Mouse (Mus musculus) forebrain, embryonic 14.5 days (tissue): ENCODE results near the gene Myrf. TPM values are rescaled to one million over a fixed set of nuclear protein-coding genes. Genes with fewer than 3 reads are reported as not detected.

ENCODE experiments used
- ATAC-seq: fragments of 200-750 bp; cut with Nextera tagmentation; 2 replicates; pipeline ENCODE4 v1.8.0; 2017; ENCODE audit warnings: mild to moderate bottlenecking, moderate library complexity
- DNase-seq: peaks from one replicate; pipeline ENCODE4 v3.0.0-alpha.2; 2015; ENCODE audit warnings: low spot score
- H3K27ac ChIP-seq: fragments of 300-500 bp; sonication (generic); 2 replicates; pipeline ENCODE4 v1.5.1; 2014; ENCODE audit warnings: low read depth, mild to moderate bottlenecking, control low read depth, low read length, moderate library complexity
- H3K27me3 ChIP-seq: fragments of 300-500 bp; sonication (generic); replicated peaks from 2 replicates; pipeline ENCODE4 v1.6.1; 2014; ENCODE audit warnings: low read length, control low read depth, mixed read lengths; ENCODE audit not compliant: control insufficient read depth, insufficient read depth
- H3K36me3 ChIP-seq: fragments of 300-500 bp; sonication (generic); 2 replicates; pipeline ENCODE4 v1.6.1; 2014; ENCODE audit warnings: low read length, control low read depth; ENCODE audit not compliant: control insufficient read depth, insufficient read depth
- H3K4me1 ChIP-seq: fragments of 300-500 bp; sonication (generic); 2 replicates; pipeline ENCODE4 v1.6.1; 2014; ENCODE audit warnings: antibody characterized with exemption, low read length, control low read depth; ENCODE audit not compliant: control insufficient read depth, insufficient read depth
- H3K4me2 ChIP-seq: fragments of 300-500 bp; sonication (generic); 2 replicates; pipeline ENCODE4 v1.6.1; 2014; ENCODE audit warnings: mild to moderate bottlenecking, control low read depth, low read length
- H3K4me3 ChIP-seq: fragments of 300-500 bp; sonication (generic); 2 replicates; pipeline ENCODE4 v1.5.1; 2014; ENCODE audit warnings: low read depth, low read length, control low read depth
- H3K9ac ChIP-seq: fragments of 300-500 bp; sonication (generic); 2 replicates; pipeline ENCODE4 v1.6.1; 2014; ENCODE audit warnings: mild to moderate bottlenecking, low read length, control low read depth, moderate library complexity
- H3K9me3 ChIP-seq: fragments of 300-500 bp; sonication (generic); replicated peaks from 2 replicates; pipeline ENCODE4 v1.6.1; 2016; ENCODE audit warnings: low read length, control low read depth, mixed read lengths; ENCODE audit not compliant: control insufficient read depth
- WGBS: fragments of 180-500 bp; shearing (Covaris S2); extraction: QIAGEN DNeasy Blood & Tissue Kit; methylation state at CpG from one replicate; pipeline ENCODE4 v1.1.7; 2014; 5-methylcytosine and 5-hydroxymethylcytosine counted together
- polyA plus RNA-seq: library from polyadenylated mRNA; unstranded; fragments of >200 nt; fragmentation: Nextera tagmentation; extraction: Ambion mirVana; gene quantifications from 2 replicates; pipeline ENCODE4 v1.2.1, GENCODE M21; 2014

Gene Myrf
- polyA plus RNA-seq, 1 experiment from 2014 or later: 0.20 TPM

DNA sequence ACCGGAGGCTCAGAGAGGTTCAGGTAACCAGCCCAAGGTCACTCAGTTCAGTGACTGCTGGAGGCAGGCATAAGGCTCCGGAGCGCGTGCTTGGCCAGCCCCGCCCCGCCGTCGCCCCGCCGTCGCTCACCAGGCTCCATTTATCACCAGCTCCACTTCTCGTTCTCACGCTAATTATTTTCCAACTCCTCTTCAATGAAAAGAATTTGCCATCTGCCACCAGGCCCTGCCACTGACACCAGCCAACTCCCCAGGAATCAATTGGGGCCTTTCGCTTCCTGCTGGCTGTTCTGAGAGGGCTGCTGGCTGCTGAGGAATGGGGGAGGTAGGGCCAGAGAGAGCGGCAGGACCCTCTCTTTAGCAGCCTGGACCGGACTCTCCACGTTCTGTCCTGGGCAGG is 36.8 kb upstream of the Myrf start:
- H3K9me3 ChIP-seq: no peaks in the 10 kb centered on the region
- H3K27me3 ChIP-seq: no peaks in the 10 kb centered on the region
- peaks cover 29% of the 10 kb centered on the region for H3K4me1 ChIP-seq
- peak overlapping the region; percentile 17; the same call in 1 of the 2 replicates for H3K27ac ChIP-seq
- ATAC-seq: peak; percentile 58
- 3% methylated on average over 17 of the region's 17 CpGs for WGBS
- no peak overlapping the region for H3K4me3 ChIP-seq
- no peak overlapping the region for H3K9ac ChIP-seq
- H3K4me2 ChIP-seq: peak overlapping the region; percentile 6; the same call in 1 of the 2 replicates
- peak; percentile 86 for DNase-seq
- H3K36me3 ChIP-seq: no peaks in the 10 kb centered on the region

- H3K9me3 ChIP-seq: no peaks in the 10 kb centered on the region
- H3K36me3 ChIP-seq: no peaks in the 10 kb centered on the region
- peaks cover 29% of the 10 kb centered on the region for H3K4me1 ChIP-seq
- 57% methylated on average over 12 of the region's 12 CpGs for WGBS
- H3K9ac ChIP-seq: no peak overlapping the region
- no peaks in the 10 kb centered on the region for H3K27me3 ChIP-seq
- H3K27ac ChIP-seq: peak overlapping the region; percentile 21; the same call in 1 of the 2 replicates
- ATAC-seq: no peak
- no peak overlapping the region for H3K4me2 ChIP-seq
- no peak for DNase-seq
- no peak overlapping the region for H3K4me3 ChIP-seq
Observed at GRCm38 (mm10) chr19:10276483-10277144, 36.1 kb upstream of the Myrf start.

GRCm38 (mm10) chr19:10274056-10274455 is 33.5 kb upstream of the Myrf start:
- Histone ChIP-seq H3K27me3 (no peaks in the 10 kb centered on the region), H3K4me2 (no peak overlapping the region), H3K36me3 (no peaks in the 10 kb centered on the region), H3K9ac (no peak overlapping the region), H3K27ac (no peak overlapping the region), H3K4me3 (no peak overlapping the region), H3K9me3 (no peaks in the 10 kb centered on the region), H3K4me1 (peaks cover 29% of the 10 kb centered on the region)
- DNase-seq: no peak
- 31% methylated on average over 5 of the region's 5 CpGs for WGBS
- ATAC-seq: no peak

DNA sequence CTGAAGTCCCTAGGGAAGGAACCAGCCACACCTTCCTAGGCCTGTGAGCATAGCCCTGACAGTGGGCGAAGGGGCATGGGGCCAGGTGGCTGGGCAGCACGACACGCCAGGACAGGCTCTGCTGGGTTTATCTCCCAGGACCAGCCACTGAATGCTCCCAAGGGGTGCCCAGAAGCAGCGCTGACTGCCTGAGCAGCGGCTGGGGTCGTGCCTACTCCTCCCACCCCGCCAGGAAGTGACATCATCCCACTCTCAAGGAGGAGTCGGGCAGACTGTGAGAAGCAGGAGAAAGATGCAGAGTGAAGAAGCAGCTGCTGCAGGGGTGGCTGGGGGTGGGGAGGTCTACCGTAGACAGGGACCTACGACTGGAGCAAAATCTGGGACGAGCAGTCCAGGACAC is 32.2 kb upstream of the Myrf start:
- peak overlapping the region; percentile 21; the same call in 1 of the 2 replicates for H3K4me2 ChIP-seq
- no peaks in the 10 kb centered on the region for H3K9me3 ChIP-seq
- WGBS: 34% methylated on average over 11 of the region's 11 CpGs
- no peaks in the 10 kb centered on the region for H3K27me3 ChIP-seq
- no peak overlapping the region for H3K4me3 ChIP-seq
- H3K36me3 ChIP-seq: no peaks in the 10 kb centered on the region
- H3K9ac ChIP-seq: no peak overlapping the region
- peak; percentile 52 for ATAC-seq
- no peak overlapping the region for H3K27ac ChIP-seq
- DNase-seq: peak; percentile 66
- H3K4me1 ChIP-seq: peaks cover 19% of the 10 kb centered on the region

DNA sequence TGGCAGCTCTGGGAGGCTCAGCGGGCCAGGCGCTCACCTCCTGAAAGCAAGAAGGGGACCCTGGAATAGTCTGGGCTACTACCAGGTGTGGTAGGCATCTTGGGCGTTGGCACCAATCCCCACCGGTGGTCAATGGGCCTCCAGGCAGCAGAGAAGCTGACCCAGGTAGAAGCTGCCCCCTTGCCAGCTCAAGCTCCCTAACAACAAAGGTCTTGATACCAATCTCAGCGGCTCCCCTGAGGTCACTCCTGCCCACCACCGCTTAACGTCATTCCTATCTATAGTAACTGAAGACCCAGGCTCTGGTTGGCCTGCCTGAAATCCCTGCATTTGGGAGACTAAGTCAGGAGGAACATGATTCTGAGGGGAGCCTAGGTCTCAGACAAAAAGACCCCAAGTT is 31.0 kb upstream of the Myrf start:
- peaks cover 8% of the 10 kb centered on the region for H3K4me1 ChIP-seq
- H3K27me3 ChIP-seq: no peaks in the 10 kb centered on the region
- H3K9me3 ChIP-seq: no peaks in the 10 kb centered on the region
- no peaks in the 10 kb centered on the region for H3K36me3 ChIP-seq
- no peak overlapping the region for H3K9ac ChIP-seq
- H3K4me3 ChIP-seq: no peak overlapping the region
- ATAC-seq (no peak), DNase-seq (no peak)
- WGBS: 81% methylated on average over 7 of the region's 7 CpGs
- no peak overlapping the region for H3K4me2 ChIP-seq
- no peak overlapping the region for H3K27ac ChIP-seq

DNA sequence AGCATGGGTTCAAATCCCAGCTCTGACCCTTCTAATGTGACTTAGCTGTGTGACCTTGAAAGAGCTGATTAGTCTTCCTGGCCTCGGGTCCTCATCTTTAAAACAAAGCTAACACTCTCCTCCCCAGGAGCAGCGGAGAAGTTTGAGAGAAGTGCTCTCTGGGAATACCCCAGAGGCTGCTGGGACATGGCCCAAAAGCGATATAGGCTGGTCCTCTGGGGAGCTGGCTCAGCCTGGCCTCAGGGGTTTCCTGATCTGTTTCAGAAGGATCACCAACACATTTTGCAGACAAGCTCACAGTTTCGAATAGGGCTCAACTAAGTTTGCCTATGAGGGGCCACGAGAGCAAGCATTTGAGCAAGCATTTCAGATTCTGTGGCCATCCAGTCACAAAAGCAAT is 29.8 kb upstream of the Myrf start:
- DNase-seq: no peak
- 83% methylated on average over 5 of the region's 5 CpGs for WGBS

GRCm38 (mm10) chr19:10268851-10269250 is 28.3 kb upstream of the Myrf start:
- Histone ChIP-seq H3K4me2 (no peak overlapping the region), H3K9me3 (no peaks in the 10 kb centered on the region), H3K4me1 (0 out of 2 replicates have a peak, but pooled peaks cover 4% of the 10 kb centered on the region), H3K4me3 (no peak overlapping the region), H3K27me3 (no peaks in the 10 kb centered on the region), H3K9ac (no peak overlapping the region), H3K36me3 (no peaks in the 10 kb centered on the region), H3K27ac (no peak overlapping the region)
- no peak for DNase-seq
- WGBS: 90% methylated on average over 15 of the region's 15 CpGs
- no peak for ATAC-seq

More for the DNA sequence above, 29.8 kb upstream of the Myrf start:
- H3K9me3 ChIP-seq: no peaks in the 10 kb centered on the region
- no peak overlapping the region for H3K27ac ChIP-seq
- no peaks in the 10 kb centered on the region for H3K27me3 ChIP-seq
- no peaks in the 10 kb centered on the region for H3K36me3 ChIP-seq
- ATAC-seq: no peak
- H3K4me3 ChIP-seq: no peak overlapping the region
- no peak overlapping the region for H3K9ac ChIP-seq
- H3K4me1 ChIP-seq: 0 out of 2 replicates have a peak, but pooled peaks cover 4% of the 10 kb centered on the region
- H3K4me2 ChIP-seq: no peak overlapping the region

GRCm38 (mm10) chr19:10267953-10268352 is 27.4 kb upstream of the Myrf start:
- DNase-seq (no peak), ATAC-seq (no peak)
- WGBS: 93% methylated on average over 10 of the region's 10 CpGs
- Histone ChIP-seq H3K9ac (no peak overlapping the region), H3K27ac (no peak overlapping the region), H3K27me3 (no peaks in the 10 kb centered on the region), H3K4me2 (no peak overlapping the region), H3K4me3 (no peak overlapping the region), H3K36me3 (no peaks in the 10 kb centered on the region), H3K9me3 (no peaks in the 10 kb centered on the region), H3K4me1 (no peaks in the 10 kb centered on the region)

GRCm38 (mm10) chr19:10267057-10267456 is 26.5 kb upstream of the Myrf start:
- no peak overlapping the region for H3K9ac ChIP-seq
- DNase-seq: no peak
- WGBS: 14% methylated on average over 15 of the region's 15 CpGs
- H3K27ac ChIP-seq: 0 out of 2 replicates have a peak overlapping the region, but pooled peaks have one; percentile 1
- H3K27me3 ChIP-seq: no peaks in the 10 kb centered on the region
- H3K4me1 ChIP-seq: no peaks in the 10 kb centered on the region
- no peaks in the 10 kb centered on the region for H3K36me3 ChIP-seq
- H3K4me3 ChIP-seq: no peak overlapping the region
- no peak for ATAC-seq
- no peaks in the 10 kb centered on the region for H3K9me3 ChIP-seq
- no peak overlapping the region for H3K4me2 ChIP-seq
